8 mouse cellular contexts compared by ENCODE assay signal in genomic region chr6:37037115-37037908, GRCm38 (mm10).
DNase-seq lines count a peak whose midpoint lies in the region; ATAC-seq and TF ChIP-seq lines count a peak whose summit lies in the region.

No protein-coding gene starts in this region.

- in situ Hi-C loops in CH12.LX (cut with MboI; ENCODE audit: low pct_ligation_motif_present, low pct_unique_long_range_greater_than_20kb, low sequenced_read_pairs) = loop anchor here (10.0 kb wide), 1 partner anchor 343 kb away; no protein-coding TSS in a partner anchor

- no peaks in the 10 kb centered on the region for H3K79me2 ChIP-seq in CH12.LX (replicated peaks; ENCODE audit: control insufficient read depth, extremely low read depth, insufficient read depth, poor library complexity, severe bottlenecking)

- WGBS in heart, embryonic 11.5 days (ENCODE audit: insufficient replicate concordance) = 58% methylated on average over 11 of the region's 11 CpGs
- WGBS in hindbrain, embryonic 13.5 days = 75% methylated on average over 11 of the region's 11 CpGs
- 84% methylated on average over 11 of the region's 11 CpGs for WGBS in limb, embryonic 10.5 days

- no peak for TF ChIP-seq POLR2A in CH12.LX (IDR thresholded peaks at IDR 0.05; ENCODE audit: low read depth, low read length)
- TF ChIP-seq POLR2A in embryonic fibroblast, embryonic 13.5 days (IDR thresholded peaks at IDR 0.05; ENCODE audit: low read depth, low read length) = no peak

- no peak overlapping the region for H3K27ac ChIP-seq in heart, embryonic 11.5 days (ENCODE audit: low read depth, low read length)
- H3K27ac ChIP-seq in CH12.LX (ENCODE audit: insufficient read depth, low read depth) = 0 out of 2 replicates have a peak overlapping the region, but pooled peaks have one; percentile 3
- no peak overlapping the region for H3K27ac ChIP-seq in embryonic fibroblast, embryonic 13.5 days (ENCODE audit: insufficient read depth, low read length)
- H3K27ac ChIP-seq in hindbrain, embryonic 13.5 days = no peak overlapping the region
- no peak overlapping the region for H3K27ac ChIP-seq in limb, embryonic 10.5 days

- no peak overlapping the region for H3K4me2 ChIP-seq in heart, embryonic 11.5 days
- H3K4me2 ChIP-seq in CH12.LX (ENCODE audit: insufficient read depth, low read depth, poor library complexity, severe bottlenecking) = peak overlapping the region; percentile 74
- no peak overlapping the region for H3K4me2 ChIP-seq in hindbrain, embryonic 13.5 days

- H3K36me3 ChIP-seq in heart, embryonic 11.5 days (ENCODE audit: control insufficient read depth, insufficient read depth, low read length) = no peaks in the 10 kb centered on the region
- peaks cover 25 to 59% of the 10 kb centered on the region in 2 experiments for H3K36me3 ChIP-seq in CH12.LX (replicated peaks in 1 of 2; ENCODE audit: control insufficient read depth in 1 of 2, insufficient read depth in 1 of 2, low read length in 1 of 2)
- H3K36me3 ChIP-seq in hindbrain, embryonic 13.5 days = peaks cover 12% of the 10 kb centered on the region
- H3K36me3 ChIP-seq in limb, embryonic 10.5 days = no peaks in the 10 kb centered on the region

- peak; percentile 32 to 78 for TF ChIP-seq CTCF in CH12.LX (conservative IDR thresholded peaks at IDR 0.05 in 1 of 2, IDR thresholded peaks at IDR 0.05 in 1 of 2; ENCODE audit: low read depth in 2 of 2, low read length in 2 of 2)
- TF ChIP-seq CTCF in embryonic fibroblast, embryonic 13.5 days (IDR thresholded peaks at IDR 0.05; ENCODE audit: borderline replicate concordance, insufficient read depth, low read length) = peak; percentile 28; the same call in 1 of the 2 replicates

- H3K4me1 ChIP-seq in heart, embryonic 11.5 days (ENCODE audit: control insufficient read depth, insufficient read depth, low read length) = peaks cover 19% of the 10 kb centered on the region
- H3K4me1 ChIP-seq in CH12.LX (ENCODE audit: control insufficient read depth in 1 of 2, insufficient read depth in 2 of 2) = peaks cover 7 to 23% of the 10 kb centered on the region in 2 experiments
- H3K4me1 ChIP-seq in embryonic fibroblast, embryonic 13.5 days (ENCODE audit: control insufficient read depth, insufficient read depth, low read length) = 0 out of 2 replicates have a peak, but pooled peaks cover 2% of the 10 kb centered on the region
- H3K4me1 ChIP-seq in hindbrain, embryonic 13.5 days (replicated peaks) = peaks cover 28% of the 10 kb centered on the region
- H3K4me1 ChIP-seq in limb, embryonic 10.5 days = peaks cover 7% of the 10 kb centered on the region; the same call in 1 of the 2 replicates

- DNase-seq in heart, adult 18-20 months = peak; percentile 12 to 52
- DNase-seq in CH12.LX (ENCODE audit: extremely low read depth) = no peak
- DNase-seq in limb, embryonic 10.5 days (ENCODE audit: low spot score) = peak; percentile 68
- peak; percentile 68 for DNase-seq in retina, postnatal 1 day

- no peaks in the 10 kb centered on the region for H3K9me3 ChIP-seq in heart, embryonic 11.5 days (replicated peaks; ENCODE audit: control insufficient read depth, low read length)
- H3K9me3 ChIP-seq in CH12.LX (replicated peaks; ENCODE audit: low read length) = no peaks in the 10 kb centered on the region
- H3K9me3 ChIP-seq in hindbrain, embryonic 13.5 days = no peaks in the 10 kb centered on the region
- no peaks in the 10 kb centered on the region for H3K9me3 ChIP-seq in limb, embryonic 10.5 days (replicated peaks)

- H3K27me3 ChIP-seq in heart, embryonic 11.5 days (ENCODE audit: control insufficient read depth, insufficient read depth, low read length) = no peaks in the 10 kb centered on the region
- H3K27me3 ChIP-seq in CH12.LX (replicated peaks) = no peaks in the 10 kb centered on the region
- H3K27me3 ChIP-seq in hindbrain, embryonic 13.5 days = no peaks in the 10 kb centered on the region
- H3K27me3 ChIP-seq in limb, embryonic 10.5 days (ENCODE audit: low read depth, poor library complexity, severe bottlenecking) = no peaks in the 10 kb centered on the region

- ATAC-seq in heart, embryonic 11.5 days (replicated peaks; ENCODE audit: insufficient number of reproducible peaks, low FRiP score, low TSS enrichment) = no peak
- 0 out of 2 replicates have a peak, but pooled peaks have one; percentile 41 for ATAC-seq in hindbrain, embryonic 13.5 days (ENCODE audit: low FRiP score)
- no peak for ATAC-seq in erythroblast, adult 5-6 weeks (replicated peaks; ENCODE audit: low FRiP score, poor library complexity, severe bottlenecking)

- dilution Hi-C loops in CH12.LX (cut with MboI; ENCODE audit: extremely low pct_ligation_motif_present, extremely low pct_unique_long_range_greater_than_20kb, low sequenced_read_pairs) = no loop called here

- no peak overlapping the region for H3K4me3 ChIP-seq in heart, embryonic 11.5 days (ENCODE audit: low read depth, low read length)
- H3K4me3 ChIP-seq in CH12.LX (replicated peaks in 1 of 3; ENCODE audit: low read depth in 2 of 3, low read length in 2 of 3, poor library complexity in 1 of 3) = peak overlapping the region in 1 of 3 experiments; percentile 3
- no peak overlapping the region for H3K4me3 ChIP-seq in embryonic fibroblast, embryonic 13.5 days (ENCODE audit: insufficient read depth, low read length)
- H3K4me3 ChIP-seq in hindbrain, embryonic 13.5 days = no peak overlapping the region
- H3K4me3 ChIP-seq in limb, embryonic 10.5 days = no peak overlapping the region

- H3K9ac ChIP-seq in heart, embryonic 11.5 days (ENCODE audit: low read depth, low read length) = no peak overlapping the region
- H3K9ac ChIP-seq in CH12.LX (ENCODE audit: insufficient read depth, low read depth) = no peak overlapping the region
- no peak overlapping the region for H3K9ac ChIP-seq in hindbrain, embryonic 13.5 days

- TF ChIP-seq RAD21 in CH12.LX (IDR thresholded peaks at IDR 0.05; ENCODE audit: low read depth, low read length) = peak; percentile 32

- TF ChIP-seq EP300 in CH12.LX (IDR thresholded peaks at IDR 0.05; ENCODE audit: low read length) = no peak

TF ChIP-seq in CH12.LX, 34 proteins besides CTCF, POLR2A, EP300 and RAD21:
- TF ChIP-seq MAZ (IDR thresholded peaks at IDR 0.05; ENCODE audit: low read depth, low read length) = no peak
- TF ChIP-seq KAT2A (IDR thresholded peaks at IDR 0.05; ENCODE audit: insufficient replicate concordance, low read length) = no peak
- no peak for TF ChIP-seq ELF1 (IDR thresholded peaks at IDR 0.05; ENCODE audit: low read depth, low read length)
- TF ChIP-seq CHD2 (IDR thresholded peaks at IDR 0.05; ENCODE audit: low read length) = no peak
- TF ChIP-seq IRF4 (IDR thresholded peaks at IDR 0.05; ENCODE audit: low read depth, low read length) = peak; percentile 54; the same call in 1 of the 2 replicates
- no peak for TF ChIP-seq JUND (conservative IDR thresholded peaks at IDR 0.05; ENCODE audit: low read depth, low read length)
- TF ChIP-seq SMC3 (IDR thresholded peaks at IDR 0.05; ENCODE audit: low read depth, low read length) = peak; percentile 59
- no peak for TF ChIP-seq ZC3H11A (IDR thresholded peaks at IDR 0.05; ENCODE audit: low read depth, low read length)
